Mouse (Mus musculus) left cerebral cortex, postnatal 14 days (tissue): ENCODE measurements around the gene Rapgefl1. TPM values are rescaled to one million over a fixed set of nuclear protein-coding genes. Genes with fewer than 3 reads are reported as not detected.

Source experiments
- DNase-seq, 2 experiments: peaks; one replicate each; pipeline ENCODE4 v3.0.0; 2021 to 2022; ENCODE audit warnings: low spot score in 2 of 2, mixed read lengths in 1 of 2
- intact Hi-C: fragments of 180-260 bp; cut with DNase I; formaldehyde crosslinking; loops from one replicate; pipeline ENCODE4 v1.15.1; 2025
- long read RNA-seq, 2 experiments: library from polyadenylated mRNA; stranded (forward); transcript quantifications; one replicate each; pipeline ENCODE4 v2.0.0; 2021
- total RNA-seq, 2 experiments: library from RNA; stranded (reverse); gene quantifications; 2 replicates each; pipeline ENCODE4 v1.2.3; 2021

Gene Rapgefl1
- 100 to 1,000 TPM; 141 to 143 TPM for total RNA-seq
- long read RNA-seq, experiment 1, full-length matches to known transcripts, result 44 of 77 reads
- long read RNA-seq, experiment 1, partial matches to known transcripts, result 32 of 77 reads
- long read RNA-seq, experiment 1, other reads (novel, unspliced or antisense), result 1 of 77 reads
- long read RNA-seq, experiment 2, full-length matches to known transcripts, result 59 of 88 reads
- long read RNA-seq, experiment 2, partial matches to known transcripts, result 27 of 88 reads
- long read RNA-seq, experiment 2, other reads (novel, unspliced or antisense), result 2 of 88 reads

DNA sequence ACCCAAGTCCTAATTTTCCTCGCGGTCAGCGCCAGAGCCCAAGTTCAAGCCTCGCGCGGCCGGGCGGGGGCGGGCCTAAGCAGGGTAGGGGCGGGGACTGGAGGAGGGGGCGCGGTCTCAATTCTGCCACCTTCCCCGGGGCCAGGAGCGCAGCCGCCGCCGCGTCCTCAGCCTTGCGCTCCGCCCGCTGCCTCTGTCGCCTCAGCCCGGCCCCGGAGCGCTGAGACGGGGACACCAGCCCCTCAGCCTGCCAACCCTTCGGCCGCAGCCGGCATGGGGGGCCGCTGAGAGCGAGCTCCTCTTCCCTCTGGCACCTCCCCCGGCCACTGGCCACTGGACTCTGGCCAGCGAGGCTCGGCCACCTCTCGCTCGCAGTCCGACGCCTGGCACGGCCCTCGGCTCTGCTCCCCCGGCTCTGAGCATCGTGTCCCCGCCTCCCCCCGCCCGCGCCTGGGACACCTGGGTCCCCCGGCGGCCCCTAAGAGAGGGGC, at the start of gene Rapgefl1:
Rapgefl1 (plus strand) TSS at position 135 of the 491 bp plus-strand sequence.
- peak; percentile 71 to 82 for DNase-seq
- intact Hi-C loops, result no loop called here

- intact Hi-C loops, result loop anchor here (2.0 to 5.0 kb wide), 4 partner anchors 14 to 86 kb away; partner anchors contain the start of genes Csf3 and Thra
- no peak for DNase-seq
Measured at GRCm38 (mm10) chr11:98787229-98787628, 49.4 kb upstream of the Rapgefl1 start.

- DNase-seq, result no peak
- intact Hi-C loops, result loop anchor here (2.0 to 5.0 kb wide), 4 partner anchors 15 to 87 kb away; partner anchors contain the start of genes Csf3 and Thra
Measured at GRCm38 (mm10) chr11:98787691-98788090, 48.9 kb upstream of the Rapgefl1 start.

- no peak for DNase-seq
- intact Hi-C loops, result loop anchor here (5.0 kb wide), 1 partner anchor 71 kb away; no protein-coding TSS in a partner anchor
Measured at GRCm38 (mm10) chr11:98788139-98788538, 48.4 kb upstream of the Rapgefl1 start.

DNA sequence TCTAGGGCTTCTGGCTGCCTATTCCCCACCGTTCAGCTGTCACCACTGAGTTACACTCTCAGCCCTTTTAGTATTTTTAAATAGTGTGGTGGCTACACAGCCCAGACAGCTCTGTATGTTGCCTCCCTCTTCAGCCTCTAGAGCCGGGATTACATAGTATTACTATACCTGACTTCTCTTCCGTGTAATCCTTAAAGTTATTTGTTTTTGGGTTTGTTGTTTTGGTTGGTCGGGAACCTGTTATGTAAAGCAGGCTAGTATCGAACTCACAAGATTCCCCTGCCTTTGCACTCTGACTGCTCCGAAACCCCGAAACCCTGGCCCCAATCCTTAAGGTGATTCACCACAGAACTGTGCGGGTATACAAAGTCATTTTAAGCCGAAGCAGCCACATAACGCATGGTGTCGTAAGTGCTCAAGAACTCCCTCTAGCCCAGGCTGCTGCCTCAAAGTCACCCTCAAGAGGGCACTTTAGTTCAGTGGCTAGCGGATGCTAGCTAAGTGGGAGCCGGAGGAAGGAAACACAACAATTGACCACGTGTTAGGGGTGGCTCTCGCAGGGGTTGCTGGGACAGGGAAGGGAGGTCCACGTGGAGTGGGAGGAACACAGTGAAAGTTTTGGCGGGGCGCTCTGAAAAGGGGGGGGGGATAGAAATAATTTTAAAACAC, 47.9 kb upstream of the Rapgefl1 start:
- DNase-seq, result peak; percentile 85 to 90
- intact Hi-C loops, result loop anchor here (5.0 kb wide), 1 partner anchor 71 kb away; no protein-coding TSS in a partner anchor

DNA sequence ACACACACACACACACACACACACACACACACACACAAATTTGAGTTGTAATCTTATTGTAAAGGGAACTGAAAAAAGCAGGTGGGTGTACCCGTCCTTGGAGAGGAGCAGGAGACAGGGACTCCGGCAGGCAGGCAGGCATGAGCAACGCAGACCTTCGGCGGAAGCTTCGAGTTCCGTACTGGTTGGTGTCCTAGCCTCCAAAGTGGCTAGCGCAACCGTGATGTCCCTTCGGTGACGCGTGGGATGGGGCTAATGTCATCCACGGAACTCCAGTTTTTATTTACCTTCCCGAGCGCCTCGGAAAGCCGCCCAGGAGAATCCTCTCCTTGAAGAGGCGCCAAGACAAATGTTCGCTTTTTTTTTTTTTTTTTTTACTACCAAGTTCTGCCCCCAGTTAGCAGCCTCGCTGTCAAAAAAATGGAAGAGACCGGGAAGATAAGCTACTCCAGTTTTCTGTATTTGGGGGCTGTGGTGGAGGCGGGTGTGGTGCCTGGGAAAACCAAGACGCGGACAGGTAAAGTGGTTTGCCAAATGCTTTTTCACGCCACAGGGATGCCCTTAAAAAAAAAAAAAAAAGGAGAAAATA, 47.3 kb upstream of the Rapgefl1 start:
- no peak for DNase-seq
- intact Hi-C loops, result loop anchor here (5.0 kb wide), 1 partner anchor 72 kb away; no protein-coding TSS in a partner anchor

DNA sequence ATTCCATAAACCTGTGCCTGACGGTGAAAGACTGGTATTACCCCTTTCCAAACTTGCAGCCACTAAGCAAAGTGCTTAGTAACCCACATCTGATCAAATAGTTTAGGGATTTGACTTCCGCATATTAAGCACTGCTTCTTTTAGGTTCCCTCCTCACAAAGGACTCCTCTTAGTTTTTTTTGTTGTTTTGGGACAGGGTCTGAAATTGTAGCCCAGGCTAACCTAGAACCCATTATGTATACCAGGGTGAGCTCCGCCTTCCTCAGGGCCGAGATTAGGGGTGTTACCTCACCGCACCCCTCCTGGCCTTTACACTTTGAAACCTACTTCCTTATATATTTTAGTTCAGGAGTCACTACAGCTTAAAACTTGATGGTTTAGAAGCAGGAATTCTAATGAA, 46.8 kb upstream of the Rapgefl1 start:
- intact Hi-C loops, result loop anchor here (5.0 kb wide), 1 partner anchor 73 kb away; no protein-coding TSS in a partner anchor
- no peak for DNase-seq

DNA sequence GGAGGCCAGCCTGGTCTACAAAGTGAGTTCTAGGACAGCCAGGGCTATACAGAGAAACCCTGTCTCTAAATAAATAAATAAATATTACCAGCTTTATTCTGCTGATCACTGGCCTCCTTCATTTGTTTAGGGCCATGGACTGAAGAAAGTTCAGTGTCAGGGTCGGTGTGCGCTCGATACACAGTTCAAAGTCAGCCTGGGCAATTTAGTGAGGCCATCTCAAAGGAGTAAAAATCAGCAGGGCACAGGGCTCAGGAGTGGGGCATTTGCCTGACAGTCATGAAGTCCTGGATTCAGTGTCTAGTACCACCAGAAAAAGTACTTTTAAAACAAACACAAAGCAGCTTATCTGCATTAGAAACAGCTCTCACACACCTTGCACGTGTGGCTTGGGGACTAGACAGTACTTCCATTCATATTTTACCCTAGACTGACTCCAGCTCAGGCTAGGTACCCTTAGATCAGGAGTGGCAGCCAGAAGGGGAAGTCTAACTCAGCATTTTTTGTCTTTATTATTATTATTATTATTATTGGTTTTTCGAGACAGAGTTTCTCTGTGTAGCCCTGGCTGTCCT, 45.9 kb upstream of the Rapgefl1 start:
- intact Hi-C loops, result no loop called here
- no peak for DNase-seq

- intact Hi-C loops, result no loop called here
- no peak for DNase-seq
Measured at GRCm38 (mm10) chr11:98791448-98791847, 45.1 kb upstream of the Rapgefl1 start.

DNA sequence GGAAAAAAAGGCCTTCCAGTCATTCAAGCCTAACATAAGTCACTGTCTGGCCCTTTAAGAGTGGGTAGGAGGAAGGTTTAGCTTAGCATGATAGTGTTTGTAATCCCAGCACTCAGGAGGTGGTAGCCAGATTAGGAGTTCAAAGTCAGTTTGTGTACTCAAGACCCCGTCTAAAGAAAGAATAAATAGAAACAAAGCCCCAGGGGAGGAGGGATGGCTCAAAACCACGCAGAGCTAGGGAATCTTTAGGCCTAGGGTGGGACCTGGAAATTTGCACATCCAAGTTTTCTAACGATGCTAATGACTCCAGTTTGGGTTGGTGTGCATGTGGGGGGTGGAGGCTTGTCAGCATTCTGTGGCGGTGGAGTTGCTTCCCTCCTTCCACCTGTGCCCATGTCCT, 44.5 kb upstream of the Rapgefl1 start:
- DNase-seq, result no peak
- intact Hi-C loops, result no loop called here

- intact Hi-C loops, result no loop called here
- peak in 1 of 2 experiments; percentile 66 for DNase-seq
Measured at GRCm38 (mm10) chr11:98794469-98795014, 42.0 kb upstream of the Rapgefl1 start.

DNA sequence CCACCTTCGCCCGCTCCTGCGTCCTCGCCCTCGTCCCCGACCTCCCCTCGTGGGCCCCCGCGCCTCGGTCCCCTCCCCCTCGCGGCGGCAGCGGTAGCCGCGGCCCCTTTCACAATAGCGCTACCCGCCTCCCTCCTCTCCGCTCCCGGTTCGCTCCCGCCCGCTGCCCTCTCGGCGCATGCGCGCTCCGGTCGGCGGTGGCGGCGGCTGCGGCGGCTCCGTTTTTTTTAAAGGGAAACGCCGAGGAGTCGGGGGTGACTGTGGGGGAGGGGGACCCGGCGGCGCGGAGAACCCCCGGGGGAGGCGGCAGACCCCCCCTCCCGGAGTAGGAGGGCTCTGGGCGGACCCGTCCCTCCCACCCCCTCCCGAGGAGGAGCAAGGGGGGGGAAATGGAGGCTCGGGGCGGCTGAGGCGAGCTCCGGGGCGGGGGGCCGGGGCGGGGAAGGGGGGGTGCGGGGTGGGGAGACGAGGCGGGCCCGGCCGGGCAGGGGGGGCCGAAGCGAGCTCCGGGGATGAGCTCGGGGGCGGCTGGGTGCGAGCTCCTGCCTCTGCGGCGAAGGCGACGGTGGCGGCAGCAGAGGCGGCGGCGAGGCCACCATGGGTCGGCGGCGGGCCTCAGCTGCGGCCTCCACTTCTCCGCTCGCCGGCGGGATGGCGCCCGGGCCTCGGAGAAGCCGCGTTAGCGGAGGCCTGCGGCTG, 41.4 kb upstream of the Rapgefl1 start, which contains the start of gene Msl1:
Msl1 (plus strand) TSS at position 502 of the 699 bp plus-strand sequence.
- intact Hi-C loops, result no loop called here
- DNase-seq, result peak in 1 of 2 experiments; percentile 88

DNA sequence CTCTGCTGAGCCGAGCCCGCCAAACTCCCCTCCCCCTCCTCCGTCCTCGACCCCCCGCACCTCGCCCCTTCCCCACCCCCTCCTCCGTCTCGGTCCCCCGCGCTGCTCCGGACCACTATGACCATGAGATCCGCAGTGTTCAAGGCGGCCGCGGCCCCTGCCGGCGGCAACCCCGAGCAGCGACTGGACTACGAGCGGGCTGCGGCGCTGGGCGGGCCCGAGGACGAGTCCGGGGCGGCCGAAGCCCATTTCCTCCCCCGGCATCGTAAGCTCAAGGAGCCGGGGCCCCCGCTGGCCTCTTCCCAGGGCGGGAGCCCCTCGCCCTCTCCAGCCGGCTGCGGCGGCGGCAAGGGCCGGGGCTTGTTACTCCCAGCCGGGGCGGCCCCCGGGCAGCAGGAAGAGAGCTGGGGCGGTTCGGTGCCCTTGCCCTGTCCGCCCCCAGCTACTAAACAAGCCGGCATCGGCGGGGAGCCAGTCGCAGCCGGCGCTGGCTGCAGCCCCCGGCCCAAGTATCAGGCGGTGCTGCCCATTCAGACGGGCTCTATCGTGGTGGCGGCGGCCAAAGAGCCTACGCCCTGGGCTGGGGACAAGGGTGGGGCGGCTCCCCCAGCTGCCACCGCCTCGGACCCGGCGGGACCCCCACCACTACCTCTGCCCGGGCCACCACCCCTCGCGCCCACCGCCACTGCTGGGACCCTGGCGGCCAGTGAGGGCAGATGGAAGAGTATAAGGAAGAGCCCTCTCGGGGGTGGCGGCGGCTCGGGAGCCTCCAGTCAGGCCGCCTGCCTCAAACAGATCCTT, 40.7 kb upstream of the Rapgefl1 start:
- no peak for DNase-seq
- intact Hi-C loops, result no loop called here

- peak; percentile 76 to 86 for DNase-seq
- intact Hi-C loops, result no loop called here
Measured at GRCm38 (mm10) chr11:98796515-98797216, 39.9 kb upstream of the Rapgefl1 start.

DNA sequence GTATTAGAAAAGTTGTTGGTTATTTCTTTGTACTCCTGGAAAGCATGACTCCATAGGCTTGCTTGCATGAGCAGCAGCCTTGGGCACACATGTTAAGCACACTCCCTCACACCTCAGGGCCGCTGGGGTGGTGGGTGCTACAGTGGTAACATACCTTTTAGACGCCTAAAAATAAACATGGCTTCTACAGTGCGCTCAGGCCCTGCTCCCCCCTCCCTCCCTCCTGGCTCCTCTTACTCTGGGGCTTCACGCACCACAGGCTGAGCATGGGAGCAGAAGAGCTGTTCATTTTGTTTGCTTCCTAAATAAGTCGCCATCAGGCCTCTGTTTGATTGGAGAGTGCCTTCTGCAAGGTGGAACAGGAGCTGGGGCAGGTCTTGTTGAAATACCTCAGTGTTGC, 39.3 kb upstream of the Rapgefl1 start:
- intact Hi-C loops, result no loop called here
- no peak for DNase-seq

DNA sequence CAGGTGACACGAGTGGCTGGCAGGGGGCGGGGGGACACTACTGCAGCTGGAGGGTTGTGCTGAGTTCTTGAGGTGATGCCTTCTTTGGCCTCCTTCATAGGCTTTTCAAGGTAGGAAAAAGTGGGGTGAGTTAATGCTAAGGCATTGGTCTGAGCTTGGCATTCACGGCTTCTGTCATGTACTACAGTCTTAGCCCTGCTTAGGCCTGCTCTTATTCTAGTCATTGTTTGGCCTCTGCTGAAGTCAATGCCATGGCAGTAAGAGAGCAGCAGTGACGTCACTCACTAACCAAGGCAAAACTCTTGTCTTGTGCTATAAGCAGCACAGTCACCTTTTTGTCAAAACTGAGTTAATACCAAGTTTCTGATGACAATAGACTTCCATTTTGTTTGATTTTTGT, 38.7 kb upstream of the Rapgefl1 start:
- intact Hi-C loops, result no loop called here
- no peak for DNase-seq

GRCm38 (mm10) chr11:98804605-98805004, 32.0 kb upstream of the Rapgefl1 start, which contains the start of gene Casc3:
Gene Casc3, plus strand, starts transcription at chr11:98804905.
- intact Hi-C loops, result no loop called here
- no peak for DNase-seq
